Mouse (Mus musculus) MEL-GATA-1-ER (cell line): ENCODE data around the gene Cox5b.

Experiments used
- DNase-seq: peaks from one replicate; pipeline ENCODE4 v3.0.0-alpha.2; 2012; ENCODE audit warnings: low read depth; ENCODE audit errors: extremely low read depth

Gene Cox5b

DNA sequence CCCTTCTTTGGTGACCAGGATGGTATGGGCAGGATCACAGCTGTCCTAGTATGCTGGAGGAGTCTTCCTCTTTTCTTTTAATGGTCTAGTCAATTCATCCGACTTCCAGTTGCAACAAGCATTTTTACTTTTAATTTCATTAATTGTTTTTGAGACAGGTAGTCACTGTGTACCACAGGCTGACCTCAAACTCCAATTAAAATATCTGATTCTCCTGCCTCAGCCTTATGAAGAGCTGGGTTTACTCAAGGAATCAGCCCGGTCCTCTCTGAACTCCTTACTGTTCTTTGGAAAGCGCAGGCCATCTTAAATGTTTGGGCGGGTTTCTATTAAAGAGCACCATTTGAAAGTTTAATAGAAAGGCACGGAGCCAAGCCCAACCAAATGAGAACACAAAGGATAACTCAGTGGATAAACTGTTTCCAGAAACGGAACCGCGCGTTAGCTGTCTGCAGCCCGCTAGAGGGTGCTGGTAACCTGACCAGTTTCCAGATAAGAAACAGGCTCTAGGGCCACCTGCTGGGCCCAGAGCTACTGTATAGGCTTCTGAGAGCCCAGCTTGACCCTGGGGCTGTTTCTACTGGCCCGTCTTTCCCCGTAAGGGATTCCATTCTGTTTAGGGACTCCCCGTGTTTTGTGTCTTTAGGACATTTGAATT, 7.3 kb upstream of the Cox5b start:
- peak; percentile 61 for DNase-seq

DNA sequence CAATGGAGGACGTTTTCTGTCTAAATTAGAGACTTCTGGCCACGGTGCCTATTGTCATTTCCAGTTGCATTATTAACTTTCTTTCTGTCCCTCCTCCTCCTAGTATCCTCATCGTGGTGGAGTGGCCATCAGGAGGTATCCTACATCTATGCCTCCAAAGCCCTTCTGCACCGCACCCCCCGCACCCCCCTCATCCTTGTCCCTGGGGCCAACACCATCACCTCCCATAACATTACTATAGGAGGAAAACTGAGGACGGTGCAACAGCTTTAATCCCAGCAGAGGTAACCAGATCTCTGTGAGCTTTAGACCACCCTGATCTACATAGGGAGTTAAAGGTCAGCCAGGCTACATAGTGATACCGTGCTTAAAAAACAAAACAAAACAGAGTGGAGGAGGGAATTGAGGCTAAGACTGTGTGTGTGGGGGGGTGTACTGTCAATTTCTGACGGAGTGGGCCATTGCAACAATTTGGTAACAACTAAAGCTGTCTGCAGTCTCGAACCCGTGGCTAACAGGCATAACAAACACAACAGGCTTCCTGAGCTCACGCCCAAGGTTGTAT, 496 bp upstream of the Cox5b start:
- no peak for DNase-seq

DNA sequence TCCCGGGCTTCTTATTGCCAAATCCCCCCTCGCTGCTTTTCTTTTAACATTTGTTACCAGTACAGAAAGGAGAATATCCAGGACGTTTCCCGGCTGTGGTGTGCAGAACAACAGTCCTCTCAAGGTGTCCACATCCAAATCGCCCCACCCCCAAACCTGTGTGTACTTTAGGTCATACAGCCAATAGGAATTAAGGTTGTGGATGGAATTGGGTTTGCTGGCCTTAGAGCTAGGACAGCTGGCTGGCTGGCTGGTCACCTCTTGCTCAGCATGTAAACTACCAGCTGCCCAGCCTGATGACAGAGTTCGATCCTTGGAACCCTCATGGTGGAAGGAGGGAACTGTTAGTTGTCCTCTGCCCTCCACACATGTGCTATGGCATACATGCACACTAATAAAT, 3.6 kb downstream of the Cox5b start:
- DNase-seq: no peak

DNA sequence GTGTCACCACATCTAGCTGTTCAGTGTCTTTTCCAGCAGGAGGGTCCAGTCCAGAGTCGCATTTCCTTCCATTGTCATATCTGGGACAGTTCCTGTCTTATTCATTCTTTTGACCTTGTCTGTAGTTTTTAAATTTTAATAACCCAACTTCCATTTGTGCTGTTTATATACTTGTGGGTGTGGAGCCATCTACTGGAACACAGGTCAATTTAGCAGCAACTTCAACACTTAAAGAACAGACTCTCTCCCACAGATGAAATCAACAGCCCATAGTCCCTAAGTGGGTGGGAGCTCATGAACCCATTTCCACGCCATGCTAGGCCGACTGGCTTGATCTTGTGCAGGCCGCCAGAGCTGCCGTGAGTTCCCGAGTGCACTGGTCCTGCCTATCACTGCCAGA, 5.2 kb downstream of the Cox5b start:
- no peak for DNase-seq

DNA sequence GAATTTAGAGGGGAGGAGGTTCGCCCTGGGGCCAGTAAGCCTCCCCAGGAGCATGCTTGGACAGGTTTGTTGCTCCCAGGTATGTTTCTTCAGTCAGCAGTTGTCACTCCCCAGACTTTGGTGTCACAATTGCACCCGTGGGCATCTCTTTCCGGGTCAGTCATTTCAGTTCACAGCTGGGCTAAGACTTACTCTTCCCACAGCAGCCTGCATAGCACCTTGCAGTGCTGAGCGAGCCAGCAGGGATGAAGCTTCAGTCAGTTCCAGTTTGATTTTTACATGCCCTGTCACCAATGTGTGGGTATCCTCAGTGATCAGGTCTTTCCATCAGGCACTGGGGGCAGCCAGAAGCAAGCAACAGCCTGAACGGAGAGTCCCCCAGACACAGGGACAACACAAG, 5.8 kb downstream of the Cox5b start:
- DNase-seq: no peak

DNA sequence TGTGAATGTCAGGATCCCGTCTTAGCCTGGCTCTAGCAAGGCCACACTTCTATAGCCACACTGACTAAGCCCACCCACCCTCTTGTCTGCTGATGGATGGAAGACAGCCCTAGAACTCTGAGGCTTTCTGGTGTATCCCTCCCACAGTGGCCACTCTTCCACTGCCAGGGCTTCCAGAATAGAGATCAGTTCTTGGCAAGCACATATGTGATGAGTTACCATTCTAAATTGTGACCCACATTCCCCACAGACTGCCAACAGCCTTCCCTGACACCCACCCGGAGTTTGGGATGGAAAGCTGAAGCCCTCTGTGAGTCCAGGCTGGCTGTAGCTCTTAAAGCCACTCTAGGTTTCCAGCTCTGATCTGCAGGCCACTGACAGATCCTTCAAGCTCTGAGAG, 15.9 kb downstream of the Cox5b start:
- DNase-seq: no peak

DNA sequence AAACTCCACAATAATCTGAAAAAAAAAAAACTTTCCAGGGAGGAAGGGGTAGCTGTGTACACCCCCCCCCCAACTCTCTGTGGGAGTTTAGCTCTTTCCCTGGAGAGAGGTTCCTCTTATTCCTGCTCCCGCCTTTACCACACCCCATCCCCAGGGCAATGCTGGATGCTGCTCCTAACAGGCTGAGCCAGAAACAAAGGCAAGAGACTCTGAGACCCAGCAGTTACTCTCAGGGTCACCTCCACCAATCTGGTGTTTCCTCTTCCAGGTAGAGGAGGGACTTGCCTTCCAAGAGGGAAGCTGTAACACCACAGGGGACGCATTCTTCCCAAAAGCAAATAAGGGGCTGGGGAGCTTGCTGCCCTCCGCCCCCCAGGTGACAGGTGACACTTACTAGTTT, 16.5 kb downstream of the Cox5b start:
- DNase-seq: no peak

DNA sequence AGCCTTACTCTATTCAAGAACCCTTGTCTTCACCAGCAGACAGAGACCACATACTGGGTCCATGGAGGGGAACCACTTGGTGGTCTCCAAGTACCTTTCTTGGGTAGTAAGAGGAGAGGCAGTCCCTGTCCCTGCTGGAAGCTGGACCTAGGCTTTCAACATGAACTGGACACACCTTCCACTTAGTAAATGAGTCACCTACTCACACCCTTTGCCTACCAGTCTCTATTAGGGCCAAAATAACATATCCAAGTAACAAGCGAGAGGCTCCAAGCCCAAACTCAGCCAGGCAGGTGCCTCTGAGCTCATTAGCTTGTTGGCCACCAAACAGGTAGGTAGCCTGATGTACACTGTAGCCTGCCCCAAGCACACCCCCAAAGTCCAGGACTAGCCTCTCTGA, 17.4 kb downstream of the Cox5b start:
- DNase-seq: no peak

DNA sequence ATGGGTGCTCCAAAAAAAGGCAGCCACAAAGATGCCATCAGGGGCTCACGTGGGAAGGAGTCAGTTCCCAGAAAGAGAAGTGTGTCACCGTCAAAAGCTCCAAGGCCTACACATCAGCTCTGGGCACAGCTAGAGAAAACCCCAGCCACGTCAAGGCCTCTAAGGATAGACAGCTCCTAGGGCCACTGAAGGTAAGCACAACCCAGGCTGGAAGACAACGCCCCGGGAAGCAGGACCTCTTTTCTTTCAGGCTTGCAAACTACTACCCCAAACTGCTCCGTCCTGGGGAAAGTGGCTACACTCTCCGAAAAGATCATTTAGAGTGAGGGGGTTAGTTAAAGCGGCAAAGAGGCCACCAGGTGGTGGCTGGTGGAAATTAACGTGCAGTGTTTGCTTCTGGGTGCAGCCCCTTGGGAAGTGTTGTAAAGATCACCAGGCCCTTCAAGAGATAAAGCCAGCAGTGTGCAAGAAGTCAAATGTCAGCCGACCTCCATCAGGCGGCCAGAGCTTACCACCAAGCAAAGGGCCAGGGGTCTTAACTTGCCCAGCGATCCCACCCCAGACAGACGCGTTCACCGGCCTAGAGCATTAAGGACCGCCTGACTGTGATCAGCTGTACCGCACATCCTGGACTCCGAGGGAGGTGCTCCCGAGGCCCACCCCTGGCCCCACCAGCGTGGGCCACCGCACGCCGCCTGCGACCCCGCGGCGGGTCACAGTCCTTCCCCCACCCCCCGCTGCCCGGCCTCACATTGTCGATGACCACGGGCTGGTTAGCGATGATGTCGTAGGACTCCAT, 18.0 kb downstream of the Cox5b start:
- peak; percentile 38 for DNase-seq

DNA sequence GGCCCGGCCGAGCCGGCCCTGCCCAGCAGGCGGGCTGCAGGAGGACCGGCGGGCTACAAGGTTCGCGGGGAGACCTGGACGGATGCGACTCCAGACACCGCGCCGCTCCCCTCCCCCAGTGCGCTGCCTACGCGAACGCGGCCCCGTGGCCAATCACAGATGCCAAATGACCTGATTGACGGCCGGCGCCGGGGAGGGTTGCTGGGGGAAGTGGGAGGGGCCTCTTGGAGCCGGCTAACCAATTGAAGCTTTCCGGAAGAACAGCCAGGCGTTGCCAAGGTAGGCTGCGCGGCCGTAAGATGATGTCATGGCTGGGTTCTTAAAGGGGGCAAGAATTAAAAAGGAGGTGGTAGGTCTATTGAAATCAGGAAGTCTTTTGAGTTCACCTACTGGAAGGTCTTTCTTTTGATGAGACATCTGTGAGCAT, 18.6 kb downstream of the Cox5b start, which contains the start of gene 4933424G06Rik:
Gene 4933424G06Rik, plus strand, starts transcription at position 296 of the 427 bp plus-strand sequence.
- peak; percentile 95 for DNase-seq

DNA sequence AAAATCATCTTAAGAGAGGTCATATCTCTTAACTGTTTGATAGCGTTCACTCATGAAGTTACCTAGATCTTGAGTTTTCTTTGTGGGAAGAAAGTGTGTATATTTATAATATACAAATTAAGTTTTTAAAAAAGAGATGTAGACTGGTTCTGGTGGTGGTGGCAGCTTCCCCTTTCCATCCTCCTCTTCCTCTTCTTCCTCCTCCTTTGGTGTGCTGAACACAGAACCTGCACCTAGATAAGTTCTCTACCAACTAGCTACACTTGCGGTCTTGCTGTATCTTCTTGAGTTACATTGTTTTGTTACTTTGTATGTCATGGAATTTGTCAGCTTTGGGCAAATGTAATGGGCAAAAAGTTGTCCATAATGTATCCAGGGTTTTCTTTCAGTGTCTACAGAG, 19.9 kb downstream of the Cox5b start:
- DNase-seq: peak; percentile 59

DNA sequence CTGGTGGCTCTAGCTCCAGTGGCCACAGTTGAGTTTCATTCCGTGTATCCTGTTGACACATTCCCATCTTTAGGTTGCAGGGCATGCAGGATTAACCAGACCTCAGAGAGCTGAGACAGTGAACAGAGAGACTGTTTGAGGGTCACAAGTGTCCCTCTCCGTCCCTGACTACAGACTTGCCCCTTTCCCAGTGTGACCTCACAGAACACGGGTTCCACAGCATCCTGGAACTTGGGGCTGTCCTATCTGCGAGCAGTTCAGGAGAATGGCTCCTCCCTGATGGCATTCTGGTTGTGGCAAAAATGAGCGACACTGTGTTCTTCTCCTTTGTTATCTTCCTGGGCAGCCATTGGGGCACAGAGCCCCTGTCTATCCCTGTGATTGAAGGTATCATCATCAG, 23.1 kb downstream of the Cox5b start, which contains the start of gene Actr1b:
Gene Actr1b, minus strand, starts transcription at position 112 of the 400 bp plus-strand sequence.
- DNase-seq: no peak

DNA sequence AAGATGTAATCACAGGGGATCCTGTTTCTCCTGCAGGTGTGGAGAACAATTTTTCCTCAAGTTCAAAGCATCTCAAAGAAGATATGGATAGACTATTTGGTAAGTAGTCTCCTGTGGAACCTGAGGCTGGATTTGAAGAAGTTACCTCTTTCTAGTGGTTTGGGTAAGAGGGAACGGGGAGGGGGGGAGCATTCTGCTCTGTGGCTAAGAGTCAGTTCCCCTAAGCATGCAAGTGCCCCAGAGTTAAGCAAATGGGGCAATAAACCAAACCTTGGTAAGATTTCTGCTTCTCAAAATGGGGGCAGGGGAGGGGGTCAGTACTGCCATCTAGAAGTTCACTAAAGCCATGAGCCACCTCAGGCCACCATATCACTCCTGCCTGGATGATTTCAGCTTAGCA, 27.5 kb downstream of the Cox5b start:
- no peak for DNase-seq

DNA sequence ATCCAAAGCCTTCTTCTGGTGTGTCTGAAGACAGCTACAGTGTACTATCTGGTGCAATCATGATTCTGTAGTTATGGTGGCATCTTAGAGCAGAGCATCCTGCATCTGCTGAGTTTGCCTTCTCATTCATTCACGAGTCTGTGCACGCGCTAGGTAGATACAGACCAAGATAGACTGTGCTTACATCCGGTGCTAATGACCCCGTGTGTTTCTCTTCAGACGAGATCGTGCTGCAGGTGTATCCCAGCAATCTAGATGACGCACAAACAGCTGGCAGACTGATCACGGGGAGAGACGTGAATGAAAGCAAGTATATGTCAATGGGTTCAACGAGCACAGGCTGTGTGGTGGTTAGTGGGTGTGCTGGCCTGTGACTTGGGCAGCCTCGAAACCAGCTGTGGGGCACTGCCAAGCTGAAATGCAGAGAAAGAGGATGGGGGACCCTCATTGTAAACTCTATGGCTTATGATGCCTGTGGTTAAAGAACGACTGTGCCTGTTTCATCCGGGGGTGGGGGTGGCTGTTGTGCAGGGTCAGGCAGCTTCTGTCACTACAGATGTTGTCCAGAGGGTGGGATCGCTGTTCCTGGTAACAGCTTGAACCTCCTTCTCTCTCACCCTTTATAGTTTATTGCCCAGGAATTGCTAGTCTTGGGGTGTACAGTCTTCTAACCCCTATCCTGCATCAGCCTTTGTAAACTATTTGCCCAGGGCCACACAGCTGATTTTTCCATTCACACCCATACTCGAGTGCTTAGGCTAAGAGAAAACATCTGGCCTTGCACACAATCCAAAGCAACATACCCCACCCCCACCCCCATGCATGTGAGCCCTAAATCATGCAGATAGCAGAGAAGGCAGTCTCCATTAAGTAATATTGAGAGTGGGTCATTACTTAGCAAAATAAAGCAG, 32.2 kb downstream of the Cox5b start:
- DNase-seq: no peak

DNA sequence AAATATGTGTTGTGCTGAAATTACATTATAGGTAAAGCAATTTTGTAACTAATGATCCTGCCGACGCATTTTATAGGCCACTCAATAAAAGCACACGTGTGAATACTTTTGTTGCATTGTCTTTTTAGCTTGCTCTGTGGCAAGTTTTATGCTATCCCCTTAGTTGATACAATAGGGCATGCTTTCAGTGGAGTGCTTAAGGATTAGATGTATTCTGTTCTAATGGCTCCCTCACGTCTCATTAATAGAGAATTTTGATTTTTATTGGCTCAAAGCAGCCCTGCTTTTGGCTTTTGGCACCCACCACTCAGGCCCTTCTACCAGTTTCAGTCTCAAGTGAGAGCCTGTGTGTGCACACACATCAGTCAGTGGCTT, 32.8 kb downstream of the Cox5b start:
- DNase-seq: no peak

DNA sequence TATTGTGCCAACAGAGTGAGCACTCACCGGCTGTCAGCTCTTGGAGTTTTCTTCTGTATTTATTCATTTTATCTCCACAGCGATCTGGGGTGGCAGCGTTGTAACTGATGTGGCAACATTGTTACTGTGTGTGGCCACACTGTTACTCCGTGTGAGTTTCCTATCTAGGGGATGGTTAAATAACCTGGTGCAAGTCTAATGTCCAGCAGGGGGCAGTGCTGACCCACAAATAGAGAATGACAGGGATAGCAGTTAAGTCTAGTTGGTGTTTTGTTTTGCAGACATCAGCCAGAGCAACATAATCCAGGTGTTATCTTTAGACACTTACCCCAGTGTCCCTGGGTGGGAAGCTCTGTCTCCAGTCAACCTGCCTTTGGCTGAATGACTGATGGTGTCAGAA, 46.1 kb downstream of the Cox5b start:
- peak; percentile 66 for DNase-seq

DNA sequence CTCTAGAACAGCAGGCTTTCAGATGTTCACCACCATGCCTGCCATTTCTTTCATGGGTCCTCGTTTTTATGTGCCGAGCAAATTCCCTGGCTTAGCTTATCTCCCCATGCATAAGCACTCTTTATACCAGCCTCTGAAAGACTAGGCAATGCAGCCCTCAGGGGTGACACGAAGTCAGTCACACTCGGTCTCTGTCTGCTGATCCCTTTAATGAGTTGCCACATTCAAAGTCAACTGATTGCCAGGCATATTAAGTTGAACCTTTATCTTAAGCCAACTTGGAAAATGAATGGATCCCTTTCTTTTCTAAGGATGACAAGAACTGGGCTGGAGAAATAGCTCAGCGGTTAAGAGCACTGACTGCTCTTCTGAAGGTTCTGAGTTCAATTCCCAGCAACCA, 48.0 kb downstream of the Cox5b start:
- no peak for DNase-seq

DNA sequence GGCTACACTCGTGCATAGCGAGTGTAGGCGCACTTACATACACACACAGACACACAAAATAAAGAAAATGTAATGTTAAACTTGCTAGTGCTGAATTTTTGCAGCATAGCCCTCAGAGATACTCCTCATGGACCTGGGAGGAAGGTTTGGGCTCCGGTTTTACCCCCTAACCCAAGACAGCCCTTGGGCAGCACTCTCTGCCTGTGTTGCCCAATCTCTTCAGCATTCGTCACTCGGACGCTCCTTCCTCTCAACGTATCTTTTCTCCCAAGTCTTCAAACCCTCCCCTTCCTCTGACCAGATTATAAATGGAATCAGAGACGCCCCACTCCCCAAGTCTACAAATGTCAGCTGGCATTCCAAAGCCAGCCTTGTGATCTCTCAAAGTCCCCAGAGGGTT, 51.8 kb downstream of the Cox5b start:
- DNase-seq: no peak
